Comparison of ENCODE assay signal across 13 mouse cellular contexts in genomic region chr6:118848640-118849039, GRCm38 (mm10).
DNase-seq lines count a peak whose midpoint lies in the region; ATAC-seq and TF ChIP-seq lines count a peak whose summit lies in the region.
"Had no signal": no experiment of that assay in that cellular context is flagged by ENCODE, and none has a peak within 500 bp of the region (broad histone marks: within the 10 kb centered on the region; RNA-seq: fewer than 3 reads in every experiment).

No protein-coding gene starts in this region.

- peak; percentile 43 for TF ChIP-seq CTCF in lung, embryonic 14.5 days (IDR thresholded peaks at IDR 0.05; ENCODE audit: low read depth)
- TF ChIP-seq CTCF in embryonic fibroblast, embryonic 13.5 days (IDR thresholded peaks at IDR 0.05; ENCODE audit: borderline replicate concordance, insufficient read depth, low read length): peak; percentile 32; the same call in 1 of the 2 replicates

- H3K36me3 ChIP-seq in hindbrain, embryonic 15.5 days: no peaks in the 10 kb centered on the region
- H3K36me3 ChIP-seq in hindbrain, embryonic 12.5 days: no peaks in the 10 kb centered on the region
- H3K36me3 ChIP-seq in lung, embryonic 14.5 days (ENCODE audit: insufficient read depth): no peaks in the 10 kb centered on the region
- H3K36me3 ChIP-seq: neural tube, embryonic 15.5 days had no signal

- 91% methylated on average over 2 of the region's 2 CpGs for WGBS in hindbrain, embryonic 15.5 days
- WGBS in hindbrain, embryonic 12.5 days: 84% methylated on average over 2 of the region's 2 CpGs
- 75% methylated on average over 2 of the region's 2 CpGs for WGBS in lung, embryonic 14.5 days

- no peaks in the 10 kb centered on the region for H3K9me3 ChIP-seq in hindbrain, embryonic 15.5 days
- H3K9me3 ChIP-seq in hindbrain, embryonic 12.5 days (replicated peaks): no peaks in the 10 kb centered on the region
- H3K9me3 ChIP-seq in lung, embryonic 14.5 days (ENCODE audit: low read depth, low read length): no peaks in the 10 kb centered on the region
- H3K9me3 ChIP-seq: neural tube, embryonic 15.5 days had no signal

- no peak overlapping the region for H3K4me3 ChIP-seq in hindbrain, embryonic 15.5 days
- H3K4me3 ChIP-seq in hindbrain, embryonic 12.5 days: no peak overlapping the region
- H3K4me3 ChIP-seq in lung, embryonic 14.5 days (ENCODE audit: low read depth, low read length): no peak overlapping the region
- H3K4me3 ChIP-seq in embryonic fibroblast, embryonic 13.5 days (ENCODE audit: insufficient read depth, low read length): no peak overlapping the region
- H3K4me3 ChIP-seq: neural tube, embryonic 15.5 days had no signal

- H3K27me3 ChIP-seq in hindbrain, embryonic 15.5 days: no peaks in the 10 kb centered on the region
- no peaks in the 10 kb centered on the region for H3K27me3 ChIP-seq in hindbrain, embryonic 12.5 days
- H3K27me3 ChIP-seq in lung, embryonic 14.5 days (ENCODE audit: insufficient read depth, low read length): no peaks in the 10 kb centered on the region
- H3K27me3 ChIP-seq: neural tube, embryonic 15.5 days had no signal

- H3K9ac ChIP-seq in hindbrain, embryonic 15.5 days: no peak overlapping the region
- no peak overlapping the region for H3K9ac ChIP-seq in hindbrain, embryonic 12.5 days
- no peak overlapping the region for H3K9ac ChIP-seq in lung, embryonic 14.5 days
- H3K9ac ChIP-seq: neural tube, embryonic 15.5 days had no signal

- peaks cover 32% of the 10 kb centered on the region for H3K4me1 ChIP-seq in hindbrain, embryonic 15.5 days (replicated peaks)
- peaks cover 27% of the 10 kb centered on the region for H3K4me1 ChIP-seq in hindbrain, embryonic 12.5 days
- H3K4me1 ChIP-seq in lung, embryonic 14.5 days (ENCODE audit: insufficient read depth): 0 out of 2 replicates have a peak, but pooled peaks cover 6% of the 10 kb centered on the region
- H3K4me1 ChIP-seq in embryonic fibroblast, embryonic 13.5 days (ENCODE audit: control insufficient read depth, insufficient read depth, low read length): no peaks in the 10 kb centered on the region

- no peak for TF ChIP-seq POLR2A in embryonic fibroblast, embryonic 13.5 days (IDR thresholded peaks at IDR 0.05; ENCODE audit: low read depth, low read length)

- peak; percentile 33 for DNase-seq in adrenal gland, postnatal 10 days
- no peak for DNase-seq in adrenal gland, adult 18-20 months (ENCODE audit: low spot score in 2 of 2)
- DNase-seq in lung, embryonic 14.5 days: no peak
- no peak for DNase-seq in lung, postnatal 25 days (ENCODE audit: low spot score)
- DNase-seq in heart, adult 18-20 months: no peak
- DNase-seq: embryo, embryonic 11 days; left cerebral cortex, postnatal 4 days had no signal

- H3K4me2 ChIP-seq in hindbrain, embryonic 15.5 days: no peak overlapping the region
- no peak overlapping the region for H3K4me2 ChIP-seq in hindbrain, embryonic 12.5 days (replicated peaks)
- no peak overlapping the region for H3K4me2 ChIP-seq in lung, embryonic 14.5 days
- H3K4me2 ChIP-seq: neural tube, embryonic 15.5 days had no signal

- no peak overlapping the region for H3K27ac ChIP-seq in hindbrain, embryonic 15.5 days (replicated peaks)
- H3K27ac ChIP-seq in hindbrain, embryonic 12.5 days: no peak overlapping the region
- no peak overlapping the region for H3K27ac ChIP-seq in lung, embryonic 14.5 days (ENCODE audit: low read depth)
- no peak overlapping the region for H3K27ac ChIP-seq in embryonic fibroblast, embryonic 13.5 days (ENCODE audit: insufficient read depth, low read length)
- H3K27ac ChIP-seq: macrophage had no signal

- 0 out of 2 replicates have a peak, but pooled peaks have one; percentile 10 for ATAC-seq in hindbrain, embryonic 15.5 days (ENCODE audit: low FRiP score, low read depth)
- ATAC-seq in hindbrain, embryonic 12.5 days (ENCODE audit: low FRiP score): no peak
- ATAC-seq in lung, embryonic 14.5 days (ENCODE audit: insufficient read depth): no peak; the same call in 1 of the 2 replicates
- ATAC-seq: activated CD4-positive, CD25-positive, alpha-beta regulatory T cell, adult 4 months had no signal
